Comparison of ENCODE assay signal across 7 mouse cellular contexts in the genomic region with DNA sequence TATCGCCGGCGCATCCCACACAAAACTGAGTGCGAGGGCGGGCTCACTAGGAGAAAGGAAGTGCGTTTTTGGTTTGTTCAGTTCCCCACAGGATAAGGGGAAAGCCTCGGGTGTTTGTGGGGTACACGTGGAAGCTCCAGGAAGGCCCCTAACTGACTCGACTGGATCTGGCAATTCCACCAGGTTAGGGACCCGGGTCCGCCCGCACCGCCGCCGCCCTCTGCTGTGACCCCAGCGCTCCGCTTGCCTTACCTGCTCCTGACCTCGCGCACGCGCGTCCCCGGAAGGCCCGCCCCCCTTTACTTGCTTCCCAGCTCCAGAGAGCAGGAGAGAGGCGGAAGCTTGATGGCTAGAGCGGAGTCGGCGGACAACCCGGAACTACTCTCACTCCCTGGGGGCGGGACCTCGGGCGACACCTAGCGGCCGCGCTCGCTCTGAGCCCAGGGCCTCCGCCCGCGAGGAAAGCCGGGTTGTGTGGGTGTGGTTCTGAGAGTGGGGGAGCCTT. TPM values are rescaled to one million over a fixed set of nuclear protein-coding genes. Genes with fewer than 3 reads are reported as not detected.
DNase-seq lines count a peak whose midpoint lies in the region; ATAC-seq lines count a peak whose summit lies in the region.

Mrps33 (minus strand) TSS at position 377 of the 505 bp plus-strand sequence.

- no peaks in the 10 kb centered on the region for H3K27me3 ChIP-seq in intestine, embryonic 15.5 days (replicated peaks)
- no peaks in the 10 kb centered on the region for H3K27me3 ChIP-seq in midbrain, embryonic 10.5 days (ENCODE audit: low read depth, poor library complexity, severe bottlenecking)

- peak within 1 kb of the TSS; percentile 68 for H3K4me3 ChIP-seq in intestine, embryonic 15.5 days (replicated peaks)
- peak within 1 kb of the TSS; percentile 77 for H3K4me3 ChIP-seq in midbrain, embryonic 10.5 days

- peak; percentile 98 for DNase-seq in adrenal gland, adult 18-20 months (ENCODE audit: low spot score in 2 of 2)
- peak; percentile 97 for DNase-seq in embryo, embryonic 11 days
- DNase-seq in gastrocnemius, postnatal 36 days: peak; percentile 92 to 96
- peak; percentile 96 to 99 for DNase-seq in left cerebral cortex, postnatal 25 days (ENCODE audit: low spot score in 2 of 2)
- peak; percentile 97 for DNase-seq in midbrain, embryonic 10.5 days (ENCODE audit: low spot score)
- peak; percentile 99 for DNase-seq in right cerebral cortex, postnatal 4 days

- peak; percentile 99 for ATAC-seq in intestine, embryonic 15.5 days

- no peaks in the 10 kb centered on the region for H3K4me1 ChIP-seq in intestine, embryonic 15.5 days (replicated peaks)
- peaks cover 26% of the 10 kb centered on the region for H3K4me1 ChIP-seq in midbrain, embryonic 10.5 days

- H3K9ac ChIP-seq in intestine, embryonic 15.5 days: peak within 1 kb of the TSS; percentile 64

- intact Hi-C loops in gastrocnemius, postnatal 36 days (cut with DNase I): no loop called here
- intact Hi-C loops in left cerebral cortex, postnatal 25 days (cut with DNase I): loop anchor here (2.0 kb wide), 1 partner anchor 60 kb away; no protein-coding TSS in a partner anchor

- peak within 1 kb of the TSS; percentile 59 for H3K4me2 ChIP-seq in intestine, embryonic 15.5 days (replicated peaks)

- H3K9me3 ChIP-seq in intestine, embryonic 15.5 days: no peaks in the 10 kb centered on the region
- no peaks in the 10 kb centered on the region for H3K9me3 ChIP-seq in midbrain, embryonic 10.5 days (replicated peaks)

- WGBS in intestine, embryonic 15.5 days: 0% methylated on average over 40 of the region's 40 CpGs
- WGBS in midbrain, embryonic 10.5 days: under 1% methylated on average over 40 of the region's 40 CpGs

- H3K36me3 ChIP-seq in intestine, embryonic 15.5 days: no peaks in the 10 kb centered on the region
- peaks cover 6% of the 10 kb centered on the region; the same call in 1 of the 2 replicates for H3K36me3 ChIP-seq in midbrain, embryonic 10.5 days

- H3K27ac ChIP-seq in intestine, embryonic 15.5 days: no peak within 1 kb of the TSS
- H3K27ac ChIP-seq in midbrain, embryonic 10.5 days (replicated peaks): peak within 1 kb of the TSS; percentile 89

RNA-seq across cellular contexts. Expression of gene Mrps33, which starts in this region (rescaled TPM):
- total RNA-seq in adrenal gland, adult 18-20 months (2021): 10 to 100 TPM; 77.7 to 90.6 TPM
- total RNA-seq in gastrocnemius, postnatal 36 days (2021): 10 to 100 TPM; 52.9 to 57.6 TPM
- 175 and 192 TPM in 2 replicates for polyA plus RNA-seq in intestine, embryonic 15.5 days (2015; fragmentation: Nextera tagmentation; extraction: Ambion mirVana)
- 100 to 1,000 TPM in 1 of 2 experiments, 10 to 100 TPM in 1; 97.0 to 102 TPM for total RNA-seq in left cerebral cortex, postnatal 25 days (2021)
- 232 TPM in 2 replicates for polyA plus RNA-seq in midbrain, embryonic 10.5 days (2016; fragmentation: Nextera tagmentation; extraction: Ambion mirVana)
